Mouse (Mus musculus) CH12F3 (cell line): ENCODE measurements around the gene Cbr4.

Source experiments
- in situ Hi-C: fragments of 300-500 bp; cut with MboI; formaldehyde crosslinking; loops from 2 replicates; pipeline ENCODE4 v1.14.3; 2020; ENCODE audit warnings: low sequenced_read_pairs

The Cbr4 gene

DNA sequence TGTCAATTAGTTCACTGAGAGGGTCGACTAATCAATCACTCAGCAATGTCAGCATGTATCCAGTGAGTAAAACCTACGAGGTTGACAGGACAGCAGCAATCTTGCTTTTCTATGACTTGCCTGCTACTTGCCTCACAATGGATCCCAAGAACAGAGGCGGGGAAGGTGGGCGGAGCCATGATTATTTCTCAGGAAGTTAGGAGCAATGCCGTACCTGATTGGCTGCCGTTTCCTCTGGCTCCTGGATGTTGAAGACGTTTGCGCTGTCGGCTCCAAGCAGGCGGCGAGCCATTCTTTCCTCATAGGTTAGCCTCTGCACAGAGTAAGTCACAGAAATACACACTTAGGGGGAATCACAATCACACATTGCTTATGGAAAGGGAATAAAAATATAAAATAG is 47.9 kb downstream of the Cbr4 start:
- in situ Hi-C loops: loop anchor here (10.0 to 25.0 kb wide), 2 partner anchors 339 to 1023 kb away; partner anchors contain the start of genes Aadat and Gm10283

DNA sequence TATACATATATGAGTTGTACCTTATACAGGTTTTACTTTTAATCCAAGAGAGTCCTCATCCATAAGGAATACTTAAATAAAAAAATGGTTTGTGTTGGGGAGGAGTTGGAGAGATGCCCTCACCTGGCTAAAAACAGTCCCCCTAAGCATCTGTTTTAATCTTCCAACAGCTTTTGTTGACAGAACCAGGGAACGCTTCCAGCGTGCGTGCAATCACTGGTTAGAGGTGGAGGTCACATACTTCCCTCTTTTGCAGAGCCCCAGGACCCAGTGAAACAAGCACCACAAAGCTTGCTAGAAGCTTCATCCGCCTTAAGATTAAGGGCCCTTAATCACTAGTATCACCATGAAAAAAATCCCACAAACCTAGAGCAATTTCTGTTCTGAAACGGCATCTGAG is 49.9 kb downstream of the Cbr4 start:
- in situ Hi-C loops: loop anchor here (10.0 to 25.0 kb wide), 2 partner anchors 337 to 1025 kb away; partner anchors contain the start of genes Aadat and Gm10283

DNA sequence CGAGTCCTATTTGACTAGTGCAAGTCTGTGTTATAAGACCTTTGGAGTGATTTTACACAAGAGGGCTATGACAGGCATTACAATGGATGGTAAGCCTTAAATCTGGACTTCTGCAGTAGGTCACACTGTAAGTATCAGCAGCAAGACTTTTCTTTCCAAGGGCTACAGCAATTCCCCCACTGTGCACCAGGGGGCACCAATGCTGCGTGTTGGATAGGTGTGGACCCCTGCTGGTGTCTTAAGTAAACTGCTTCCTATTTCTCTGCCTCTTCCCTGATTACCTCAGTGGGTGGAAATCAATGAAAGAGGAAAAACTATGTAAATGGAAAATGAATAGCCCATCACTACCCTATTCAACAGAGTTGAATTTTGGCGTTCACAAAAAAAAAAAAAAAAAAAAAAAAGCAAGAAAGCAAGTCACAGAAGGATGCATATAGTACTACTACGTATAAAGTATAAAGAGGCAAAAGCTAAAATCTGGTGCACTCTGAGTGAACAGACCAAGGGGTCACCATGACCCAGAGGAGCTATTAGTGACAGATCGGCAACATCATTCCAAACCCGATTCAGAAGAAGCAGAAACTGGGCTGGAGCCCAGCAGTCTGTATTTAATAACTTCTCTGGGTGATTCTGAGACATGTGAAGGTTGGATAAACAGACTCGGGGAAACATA is 52.4 kb downstream of the Cbr4 start:
- in situ Hi-C loops: loop anchor here (10.0 to 25.0 kb wide), 2 partner anchors 335 to 1028 kb away; partner anchors contain the start of genes Aadat and Gm10283

DNA sequence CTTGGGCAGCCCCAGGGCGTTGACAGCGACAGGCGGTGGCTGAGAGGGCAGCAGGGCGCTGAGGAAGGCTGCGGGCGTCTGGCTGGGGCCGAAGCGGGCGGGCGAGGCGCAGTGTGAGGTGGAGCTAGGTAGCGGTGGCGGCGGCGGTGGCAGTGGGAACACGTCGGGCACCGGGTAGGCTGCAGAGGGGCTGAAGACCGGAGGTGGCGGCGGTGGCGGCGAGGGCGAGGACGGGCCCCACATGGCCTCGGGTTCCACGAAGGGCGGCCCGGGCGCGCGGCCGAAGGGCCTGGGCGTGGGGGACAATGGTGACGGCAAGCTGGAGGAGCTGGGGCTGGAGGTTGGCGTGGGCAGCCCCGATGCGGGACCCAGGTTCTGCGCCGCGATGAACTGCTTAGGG is 62.1 kb downstream of the Cbr4 start:
- in situ Hi-C loops: loop anchor here (25.0 kb wide), 1 partner anchor 1037 kb away; the partner anchor contains the start of genes Aadat and Gm10283

DNA sequence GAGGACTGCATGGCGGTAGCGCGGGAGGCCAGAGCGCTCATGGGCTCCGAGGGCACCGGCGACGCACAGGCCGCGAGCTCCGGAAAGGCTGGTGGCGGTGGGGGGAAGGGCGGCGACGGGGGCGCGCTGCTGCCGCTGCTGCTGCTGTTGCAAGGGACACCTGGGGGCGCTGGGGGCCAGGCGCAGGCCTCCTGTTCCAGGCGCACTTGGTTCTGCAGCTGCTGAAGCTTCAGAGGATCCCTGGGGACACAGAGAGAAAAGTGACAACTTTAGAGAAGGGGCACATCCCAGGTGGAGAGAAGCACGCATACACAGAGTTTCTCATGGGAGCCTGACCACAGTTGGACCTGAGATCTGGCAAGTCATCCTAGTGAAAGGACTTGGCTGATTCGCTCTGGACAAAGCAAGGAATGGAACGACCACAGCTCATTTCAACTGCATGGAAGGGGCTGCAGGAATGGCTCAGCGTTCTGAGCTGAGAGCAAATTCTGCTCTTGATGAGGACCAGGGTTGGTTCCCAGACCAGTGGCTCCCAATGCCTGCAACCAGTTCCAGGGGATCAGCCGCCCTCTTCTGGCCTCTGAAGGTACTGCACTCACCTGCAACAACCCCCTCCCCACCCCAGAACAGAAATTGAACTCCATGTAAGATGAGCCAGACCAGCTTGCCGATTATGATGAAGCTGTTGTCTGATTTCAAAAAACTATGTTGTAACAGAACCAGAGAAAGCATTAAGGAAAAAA is 62.6 kb downstream of the Cbr4 start:
- in situ Hi-C loops: no loop called here

DNA sequence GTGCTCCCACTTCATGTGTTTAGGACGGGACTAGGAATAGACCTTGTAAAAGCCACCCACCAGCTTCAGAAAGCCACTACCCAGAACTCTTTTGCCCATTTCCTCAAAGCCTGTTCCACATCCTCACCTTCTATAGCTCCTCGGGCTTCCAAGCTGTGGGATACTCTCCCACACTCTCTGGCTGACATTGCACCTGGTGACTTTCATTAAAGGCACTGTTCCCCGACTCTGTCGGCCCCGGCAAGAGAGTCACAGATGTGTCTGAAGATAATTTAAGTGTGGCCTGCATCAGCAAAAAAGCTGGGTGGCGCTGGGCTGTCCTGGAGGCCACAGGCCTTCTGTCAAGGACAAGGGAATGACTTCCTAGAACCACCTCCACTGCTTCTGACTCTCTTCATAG is 64.7 kb downstream of the Cbr4 start:
- in situ Hi-C loops: no loop called here

DNA sequence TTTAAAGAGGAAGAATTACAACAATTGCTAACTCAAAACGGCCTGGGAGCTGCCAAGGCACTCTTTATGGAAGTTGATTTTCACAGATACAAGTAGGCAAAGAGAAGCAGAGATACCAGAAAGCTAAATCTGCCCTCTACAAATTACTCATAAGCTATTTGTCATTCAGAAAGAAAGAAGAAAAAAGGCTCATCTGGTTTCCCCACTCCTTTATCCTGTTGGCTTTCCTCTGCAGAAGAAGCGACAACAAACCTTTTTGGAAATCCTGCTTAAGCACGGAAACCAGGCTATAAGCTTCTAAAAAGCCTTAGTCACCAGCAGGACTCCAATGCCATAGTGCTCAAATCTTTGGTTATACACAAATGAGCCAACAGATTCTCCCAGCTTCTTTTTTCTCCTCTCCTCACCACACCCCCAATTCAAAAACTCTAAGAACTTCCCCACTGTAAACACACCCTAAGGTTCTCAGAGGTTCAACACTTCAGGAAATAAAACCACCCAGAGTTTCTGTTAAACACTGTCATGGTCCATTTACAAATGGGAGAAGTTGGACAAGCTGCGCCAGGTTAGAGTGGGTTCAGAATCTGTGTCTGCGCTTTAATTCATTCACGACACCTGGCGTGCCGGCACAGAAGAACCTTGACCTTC is 65.3 kb downstream of the Cbr4 start:
- in situ Hi-C loops: no loop called here

DNA sequence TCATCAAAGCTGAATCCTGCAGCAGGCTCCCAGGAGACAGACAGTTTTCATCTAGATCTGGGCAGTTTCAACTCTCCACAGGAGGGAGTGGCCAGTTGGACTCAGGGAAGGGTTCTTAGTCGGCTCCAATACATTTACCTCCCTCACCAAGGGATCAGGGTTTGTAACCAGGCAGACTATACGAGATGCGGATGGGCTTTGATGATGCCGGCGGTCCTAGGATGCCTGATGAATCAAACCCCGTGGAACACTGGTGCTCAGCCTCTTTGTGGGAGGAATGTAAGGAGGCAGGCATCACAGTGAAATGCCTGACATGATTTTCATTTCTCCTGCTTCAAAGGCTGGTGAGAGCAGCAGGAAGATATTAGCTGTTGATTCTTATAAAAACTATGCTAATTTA is 67.8 kb downstream of the Cbr4 start:
- in situ Hi-C loops: no loop called here

DNA sequence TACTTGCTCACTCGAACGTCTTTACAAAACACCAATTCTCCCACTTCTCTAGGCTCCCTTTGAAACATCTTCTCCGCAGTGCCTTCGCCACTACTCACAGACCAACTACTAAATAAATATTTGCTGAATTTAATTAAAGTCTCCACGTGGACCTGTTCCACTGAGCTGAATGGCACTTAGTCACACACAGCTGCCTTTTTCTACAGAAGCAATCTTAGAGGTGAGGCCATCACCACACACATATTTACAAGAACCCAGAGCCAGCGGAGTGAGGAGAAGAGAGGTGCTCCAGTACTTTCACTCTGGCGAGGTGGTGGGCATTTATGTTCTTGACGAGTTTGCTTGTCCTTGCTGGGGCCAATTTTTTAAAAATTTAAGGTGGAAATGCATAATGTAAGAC is 68.7 kb downstream of the Cbr4 start:
- in situ Hi-C loops: no loop called here
